Mouse (Mus musculus) adrenal gland (tissue): Measurements from ENCODE around the gene Wnt7a.

Experiments used
- intact Hi-C: fragments of 180-260 bp; cut with DNase I; formaldehyde crosslinking; loops from one replicate; pipeline ENCODE4 v1.15.1; 2025

Wnt7a gene

GRCm38 (mm10) chr6:91389141-91389540 lies 22.0 kb downstream of the Wnt7a start:
- intact Hi-C loops, result no loop called here

GRCm38 (mm10) chr6:91384415-91384814 lies 26.7 kb downstream of the Wnt7a start:
- intact Hi-C loops, result no loop called here

GRCm38 (mm10) chr6:91383871-91384270 lies 27.3 kb downstream of the Wnt7a start:
- intact Hi-C loops, result no loop called here

GRCm38 (mm10) chr6:91383303-91383702 lies 27.9 kb downstream of the Wnt7a start:
- intact Hi-C loops, result no loop called here

- intact Hi-C loops, result no loop called here
These were observed 31.3 kb downstream of the Wnt7a start for GRCm38 (mm10) chr6:91379871-91380270.

- intact Hi-C loops, result no loop called here
These were observed 31.9 kb downstream of the Wnt7a start for GRCm38 (mm10) chr6:91379266-91379665.

- intact Hi-C loops, result no loop called here
These were observed 38.2 kb downstream of the Wnt7a start for GRCm38 (mm10) chr6:91372977-91373376.

GRCm38 (mm10) chr6:91372586-91372971 lies 38.6 kb downstream of the Wnt7a start:
- intact Hi-C loops, result no loop called here

- intact Hi-C loops, result no loop called here
These were observed 39.1 kb downstream of the Wnt7a start for GRCm38 (mm10) chr6:91371912-91372585.

GRCm38 (mm10) chr6:91366781-91367180 lies 44.4 kb downstream of the Wnt7a start:
- intact Hi-C loops, result no loop called here

GRCm38 (mm10) chr6:91365480-91365879 lies 45.7 kb downstream of the Wnt7a start:
- intact Hi-C loops, result no loop called here

- intact Hi-C loops, result no loop called here
These were observed 48.4 kb downstream of the Wnt7a start for GRCm38 (mm10) chr6:91362756-91363155.

- intact Hi-C loops, result no loop called here
These were observed 50.2 kb downstream of the Wnt7a start for GRCm38 (mm10) chr6:91360998-91361397.

GRCm38 (mm10) chr6:91360371-91360690 lies 50.8 kb downstream of the Wnt7a start:
- intact Hi-C loops, result no loop called here

GRCm38 (mm10) chr6:91359672-91360370 lies 51.3 kb downstream of the Wnt7a start:
- intact Hi-C loops, result no loop called here

GRCm38 (mm10) chr6:91358866-91359656 lies 52.1 kb downstream of the Wnt7a start:
- intact Hi-C loops, result no loop called here

- intact Hi-C loops, result no loop called here
These were observed 52.8 kb downstream of the Wnt7a start for GRCm38 (mm10) chr6:91358394-91358793.

- intact Hi-C loops, result no loop called here
These were observed 53.8 kb downstream of the Wnt7a start for GRCm38 (mm10) chr6:91357238-91357876.

GRCm38 (mm10) chr6:91349620-91350019 lies 61.5 kb downstream of the Wnt7a start:
- intact Hi-C loops, result no loop called here

- intact Hi-C loops, result no loop called here
These were observed 63.4 kb downstream of the Wnt7a start for GRCm38 (mm10) chr6:91347721-91348120.

- intact Hi-C loops, result no loop called here
These were observed 64.3 kb downstream of the Wnt7a start for GRCm38 (mm10) chr6:91346906-91347156.
